Mouse (Mus musculus) embryo, embryonic 11.5 days (tissue): ENCODE data around the gene Mapkapk2.

Source experiments
- DNase-seq: peaks from one replicate; pipeline ENCODE4 v3.0.0-alpha.2; 2012; ENCODE audit warnings: low read depth, low spot score

Gene Mapkapk2

DNA sequence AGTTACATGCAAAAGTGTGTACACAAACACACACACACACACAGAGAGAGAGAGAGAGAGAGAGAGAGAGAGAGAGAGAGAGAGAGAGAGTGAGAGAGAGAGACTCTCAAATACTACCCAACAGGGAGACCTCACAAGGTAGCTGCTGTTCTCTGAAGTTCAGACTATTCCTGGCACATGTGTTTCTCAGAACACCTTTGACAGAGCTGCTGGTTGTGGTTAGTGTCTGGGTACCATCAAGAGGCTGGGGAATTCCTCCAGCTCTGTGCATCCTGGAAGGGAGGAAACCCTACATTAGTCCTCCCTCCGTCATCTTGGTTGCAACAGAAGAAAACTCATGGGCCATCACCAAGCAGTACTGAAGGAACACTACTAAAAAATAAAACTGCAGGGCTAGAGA is 16.9 kb downstream of the Mapkapk2 start:
- DNase-seq = no peak

DNA sequence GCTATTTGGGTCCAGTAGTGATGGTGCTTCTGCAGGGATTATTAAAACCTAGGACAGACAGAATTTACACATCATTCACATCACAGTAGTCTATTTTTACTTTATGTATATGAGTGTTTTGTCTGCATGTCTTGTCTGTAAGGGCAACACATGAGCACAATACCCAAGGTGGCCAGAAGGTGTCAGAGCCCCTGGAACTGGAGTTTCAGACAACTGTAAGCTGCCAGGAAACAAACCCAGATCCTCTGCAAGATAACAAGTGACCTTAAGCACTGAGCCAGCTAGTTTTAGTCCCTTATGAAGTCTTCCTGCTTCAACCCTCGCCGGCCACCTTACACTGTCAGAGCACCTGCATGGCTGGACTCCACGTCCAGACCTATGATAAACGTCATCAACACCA is 17.9 kb downstream of the Mapkapk2 start:
- no peak for DNase-seq

GRCm38 (mm10) chr1:131078761-131079330 is 18.8 kb downstream of the Mapkapk2 start:
- DNase-seq = no peak

GRCm38 (mm10) chr1:131075098-131075791 is 22.4 kb downstream of the Mapkapk2 start:
- no peak for DNase-seq

- no peak for DNase-seq
These were observed 23.1 kb downstream of the Mapkapk2 start for GRCm38 (mm10) chr1:131074524-131074938.

- no peak for DNase-seq
These were observed 25.1 kb downstream of the Mapkapk2 start for GRCm38 (mm10) chr1:131072376-131072990.

- DNase-seq = no peak
These were observed 28.6 kb downstream of the Mapkapk2 start for GRCm38 (mm10) chr1:131069010-131069409.

- no peak for DNase-seq
These were observed 29.5 kb downstream of the Mapkapk2 start for GRCm38 (mm10) chr1:131068011-131068727.

DNA sequence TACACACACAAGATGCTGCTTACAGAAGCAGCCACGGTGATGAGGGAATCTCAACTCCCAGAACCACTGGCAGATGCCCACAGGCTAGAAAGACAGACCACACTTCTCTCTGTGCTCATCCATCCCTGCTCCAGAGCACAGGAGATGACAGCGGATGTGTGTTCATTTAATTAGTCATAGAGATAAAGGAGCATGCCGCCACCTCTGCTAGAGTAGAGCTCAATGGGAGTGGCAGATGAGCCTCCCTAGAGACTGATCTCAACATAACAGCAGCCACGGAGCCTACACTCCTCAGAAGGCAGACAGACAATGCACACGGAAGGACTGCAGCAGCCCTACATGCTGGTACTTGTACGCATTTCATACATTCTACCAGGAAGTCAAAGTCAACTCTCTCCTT is 33.4 kb downstream of the Mapkapk2 start:
- no peak for DNase-seq

GRCm38 (mm10) chr1:131062821-131063220 is 34.8 kb downstream of the Mapkapk2 start:
- DNase-seq = no peak

DNA sequence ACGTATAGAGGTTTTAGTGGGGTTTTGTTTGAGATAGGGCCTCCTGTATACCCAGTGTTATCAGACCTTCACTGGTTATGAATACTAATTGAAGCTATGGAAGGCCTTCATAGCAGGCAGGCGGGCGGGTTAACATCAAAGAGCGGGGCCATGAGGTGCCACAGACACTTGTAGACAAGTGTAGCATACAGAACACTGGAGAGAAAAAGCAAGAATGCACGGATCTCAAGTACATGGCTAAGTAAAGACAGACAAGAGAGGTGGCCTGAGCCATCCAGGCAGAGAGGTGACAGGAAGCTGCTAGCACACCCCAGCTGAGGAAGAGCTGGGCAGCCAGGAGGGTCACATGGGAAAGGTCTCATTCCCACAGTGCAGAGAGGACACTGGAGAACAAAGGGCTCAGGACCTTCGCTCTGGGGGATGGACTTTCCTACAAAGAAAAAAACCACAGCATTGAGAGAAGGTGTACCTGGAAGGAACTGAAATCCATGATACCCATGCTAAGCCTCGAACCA is 35.8 kb downstream of the Mapkapk2 start:
- DNase-seq = no peak

GRCm38 (mm10) chr1:131060290-131061253 is 37.1 kb downstream of the Mapkapk2 start:
- DNase-seq = no peak

DNA sequence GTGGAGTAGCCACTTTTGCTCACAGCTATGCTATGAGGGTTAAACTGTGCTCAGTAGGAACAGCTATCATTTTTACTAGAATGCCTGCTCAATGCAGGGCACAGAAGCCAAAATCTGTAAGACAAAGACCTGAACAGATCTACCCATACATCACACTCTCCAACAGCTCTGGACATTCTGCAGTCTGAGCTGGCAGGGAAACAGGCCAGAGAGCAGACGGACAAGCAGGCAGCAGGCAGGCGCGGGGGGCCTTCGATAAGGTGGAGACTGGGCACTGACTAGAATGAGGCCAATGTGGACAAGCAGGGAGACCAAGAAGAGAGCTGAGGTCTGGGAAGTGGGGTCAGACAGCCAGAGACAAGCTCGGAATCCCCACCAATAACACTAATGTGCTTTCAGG is 37.8 kb downstream of the Mapkapk2 start:
- DNase-seq = no peak

DNA sequence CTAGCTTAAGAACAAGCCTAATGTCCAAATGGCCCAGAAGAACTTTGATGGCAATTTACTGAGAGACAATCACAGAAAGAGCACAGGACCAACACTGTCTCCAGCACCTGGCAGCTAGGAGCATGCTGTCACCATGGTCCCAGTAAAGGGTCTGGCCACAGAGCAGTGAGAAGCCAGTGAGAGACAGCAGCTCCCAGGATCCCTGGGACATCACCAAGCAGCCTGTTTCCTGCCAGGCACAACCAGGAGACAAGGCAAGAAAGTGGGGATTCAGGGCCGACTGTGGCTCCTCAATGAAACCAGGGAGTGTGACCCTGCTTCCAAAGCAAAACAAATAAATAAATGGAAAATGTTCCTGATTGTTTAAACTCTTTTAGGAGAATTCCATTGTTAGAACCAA is 38.2 kb downstream of the Mapkapk2 start:
- DNase-seq = no peak

GRCm38 (mm10) chr1:131058431-131058830 is 39.2 kb downstream of the Mapkapk2 start:
- no peak for DNase-seq

DNA sequence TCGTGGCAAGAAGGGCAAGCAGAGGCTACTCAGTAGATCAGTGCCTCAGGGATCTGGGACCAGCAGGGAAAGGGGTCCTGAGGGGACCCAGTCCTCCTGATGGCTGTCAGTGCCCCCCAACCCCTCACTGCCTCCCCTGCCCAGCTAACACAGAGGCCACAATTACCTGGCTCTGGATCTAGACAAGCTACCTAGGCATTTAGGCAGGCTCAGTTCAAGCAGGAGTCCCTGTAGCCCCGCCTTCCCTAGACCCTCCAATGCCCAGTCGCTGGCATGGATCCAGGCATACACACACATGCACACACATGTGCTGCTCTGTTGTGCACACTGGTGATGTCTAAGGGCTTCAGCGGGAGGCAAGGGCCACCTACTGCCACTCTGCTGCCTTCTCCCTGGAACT is 43.4 kb downstream of the Mapkapk2 start:
- DNase-seq = no peak

DNA sequence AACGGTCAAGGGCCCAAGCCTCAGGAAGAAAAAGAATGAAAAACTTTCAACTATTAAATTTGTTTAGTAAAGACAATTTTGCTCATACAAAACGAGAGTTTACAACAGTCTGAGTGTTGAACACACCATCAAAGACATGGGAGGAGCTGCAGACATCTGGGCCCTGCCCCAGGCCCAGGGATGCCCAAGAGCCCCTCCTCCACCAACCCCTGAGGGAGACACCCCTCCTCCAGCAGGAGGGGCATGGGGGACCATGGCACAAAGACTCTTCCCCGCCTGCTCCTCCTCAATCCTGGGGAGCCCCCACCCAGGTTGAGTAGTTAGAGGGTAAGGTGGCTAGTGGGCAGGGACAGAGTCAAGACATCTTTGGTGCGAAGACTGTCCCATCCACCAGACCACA is 44.0 kb downstream of the Mapkapk2 start:
- DNase-seq = no peak

DNA sequence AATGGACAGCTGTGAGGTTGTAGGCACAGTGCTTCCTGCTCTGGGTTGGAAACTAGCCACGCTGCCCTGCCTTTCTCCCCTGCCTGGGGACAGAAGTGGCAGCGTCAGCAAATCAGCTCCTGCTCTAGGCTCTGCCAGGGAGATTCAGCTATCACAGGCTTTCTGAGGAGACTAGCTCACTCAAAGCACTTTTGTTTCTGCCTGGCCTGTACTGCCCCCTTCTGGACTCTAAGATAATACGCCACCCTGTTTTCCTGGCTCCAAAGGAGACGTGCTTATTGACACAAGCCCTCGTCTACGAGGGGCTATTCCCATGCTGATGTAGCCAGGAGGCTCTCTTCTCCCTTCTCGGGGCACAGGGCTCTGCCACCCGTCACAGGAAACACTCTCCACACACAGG is 44.4 kb downstream of the Mapkapk2 start:
- DNase-seq = peak; percentile 69

GRCm38 (mm10) chr1:131051073-131051472 is 46.6 kb downstream of the Mapkapk2 start:
- no peak for DNase-seq

DNA sequence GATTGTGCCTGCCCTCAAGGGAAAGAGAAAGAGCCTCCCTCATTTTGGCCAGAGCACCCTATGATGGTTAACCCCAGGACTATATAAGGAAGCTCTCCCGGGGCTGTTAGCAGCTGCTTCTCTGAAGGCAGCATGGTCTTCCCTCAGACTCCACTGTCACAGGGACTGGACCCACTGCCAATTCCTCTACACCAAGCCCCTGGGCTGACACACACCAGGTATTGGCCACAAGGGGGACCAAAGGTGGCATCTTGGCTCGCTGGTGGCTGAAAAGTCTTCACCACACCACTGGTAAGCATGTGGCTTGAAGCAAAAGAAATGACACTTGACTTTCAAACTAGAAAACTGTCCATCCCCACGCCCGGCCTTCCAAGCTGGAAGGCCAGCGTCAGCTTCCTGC is 47.0 kb downstream of the Mapkapk2 start:
- DNase-seq = no peak

DNA sequence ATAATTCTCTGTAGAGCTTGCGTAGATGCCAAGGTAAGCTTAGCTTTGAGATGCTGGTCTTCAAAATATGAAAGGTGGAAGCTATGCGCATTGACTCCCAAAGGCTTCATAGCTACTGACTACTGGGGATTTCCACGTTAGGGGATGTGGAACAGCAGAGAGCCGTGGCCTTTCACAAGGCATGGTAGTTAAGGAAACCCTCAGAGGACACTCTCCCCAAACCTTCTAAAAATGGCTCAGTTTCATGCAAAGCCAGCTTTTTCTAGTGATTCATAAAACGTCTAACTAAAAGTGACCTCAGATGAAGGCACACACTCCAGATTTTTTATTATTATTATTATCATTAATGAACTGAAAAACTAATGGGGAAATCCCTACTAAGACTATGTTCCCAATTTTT is 47.6 kb downstream of the Mapkapk2 start:
- DNase-seq = no peak
